Mouse (Mus musculus): ENCODE data around the gene Cdk5rap3. TPM values are rescaled to one million over a fixed set of nuclear protein-coding genes. Genes with fewer than 3 reads are reported as not detected.

Gene Cdk5rap3
- polyA plus RNA-seq, 1 experiment from 2014 or later, result 98.2 TPM

DNA sequence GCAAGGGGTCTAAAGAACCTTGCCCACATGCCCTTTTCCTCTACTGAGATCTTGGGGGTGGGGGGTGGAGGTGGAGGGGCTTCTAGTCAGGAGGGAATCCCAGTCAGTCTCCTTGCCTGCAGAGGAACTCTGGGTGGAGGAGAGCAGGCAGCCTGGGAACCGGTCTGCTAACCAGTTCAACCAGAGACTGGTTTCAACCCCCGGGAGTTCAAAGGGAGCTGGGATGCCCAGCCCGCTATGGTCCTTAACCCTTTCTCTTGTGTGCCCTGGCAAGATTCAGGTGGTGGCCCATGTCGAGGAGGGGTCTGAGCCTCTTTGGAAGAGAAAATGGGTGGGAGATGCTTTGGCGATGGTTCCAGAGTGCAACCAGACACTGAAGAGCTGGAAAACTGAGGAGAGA lies 12.4 kb upstream of the Cdk5rap3 start:
- Histone ChIP-seq H3K4me2 (replicated peaks; ENCODE audit: low read depth, low read length) (no peak overlapping the region), H3K9me3 (ENCODE audit: control insufficient read depth, low read length) (no peaks in the 10 kb centered on the region), H3K4me3 (ENCODE audit: low read depth, low read length) (no peak overlapping the region), H3K36me3 (ENCODE audit: control insufficient read depth, insufficient read depth, low read length) (no peaks in the 10 kb centered on the region), H3K9ac (ENCODE audit: low read depth, low read length) (no peak overlapping the region), H3K27me3 (ENCODE audit: control insufficient read depth, insufficient read depth, low read length) (peaks cover 9% of the 10 kb centered on the region; the same call in 1 of the 2 replicates), H3K27ac (ENCODE audit: low read depth, low read length) (no peak overlapping the region), H3K4me1 (replicated peaks; ENCODE audit: control insufficient read depth, insufficient read depth, low read length) (no peaks in the 10 kb centered on the region)
- WGBS, result 6% methylated on average over 5 of the region's 5 CpGs
- ATAC-seq (ENCODE audit: low FRiP score) (no peak), DNase-seq (ENCODE audit: low spot score) (peak; percentile 6)

DNA sequence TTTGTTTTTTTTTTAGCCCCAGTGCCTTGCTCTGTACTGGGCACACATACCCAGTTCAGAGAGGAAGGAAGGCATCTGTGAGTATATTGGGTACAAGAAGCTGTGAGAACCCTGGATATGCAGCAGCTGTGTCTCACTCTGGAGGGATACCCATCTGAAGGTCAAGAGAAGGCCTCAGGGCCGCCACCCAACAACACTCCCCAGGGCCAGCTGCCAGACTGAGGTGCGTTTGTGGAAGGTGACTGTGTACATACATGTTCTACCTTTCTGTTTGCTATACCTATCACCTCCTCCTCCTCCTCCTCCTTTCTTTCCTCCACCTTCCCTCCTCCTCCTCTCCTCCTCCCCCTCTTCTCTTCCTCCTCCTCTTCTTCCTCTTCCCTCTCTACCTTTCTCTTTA lies 11.8 kb upstream of the Cdk5rap3 start, which contains the start of gene Prr15l:
Gene Prr15l (plus strand): TSS at position 17 of the 400 bp plus-strand sequence.
- Histone ChIP-seq H3K4me1 (replicated peaks; ENCODE audit: control insufficient read depth, insufficient read depth, low read length) (no peaks in the 10 kb centered on the region), H3K36me3 (ENCODE audit: control insufficient read depth, insufficient read depth, low read length) (no peaks in the 10 kb centered on the region), H3K27ac (ENCODE audit: low read depth, low read length) (no peak within 1 kb of the TSS), H3K4me2 (replicated peaks; ENCODE audit: low read depth, low read length) (no peak within 1 kb of the TSS), H3K4me3 (ENCODE audit: low read depth, low read length) (no peak within 1 kb of the TSS), H3K9me3 (ENCODE audit: control insufficient read depth, low read length) (no peaks in the 10 kb centered on the region), H3K27me3 (ENCODE audit: control insufficient read depth, insufficient read depth, low read length) (peaks cover 9% of the 10 kb centered on the region; the same call in 1 of the 2 replicates), H3K9ac (ENCODE audit: low read depth, low read length) (no peak within 1 kb of the TSS)
- WGBS, result 73% methylated on average over 2 of the region's 2 CpGs
- DNase-seq (ENCODE audit: low spot score), result no peak
- no peak for ATAC-seq (ENCODE audit: low FRiP score)

DNA sequence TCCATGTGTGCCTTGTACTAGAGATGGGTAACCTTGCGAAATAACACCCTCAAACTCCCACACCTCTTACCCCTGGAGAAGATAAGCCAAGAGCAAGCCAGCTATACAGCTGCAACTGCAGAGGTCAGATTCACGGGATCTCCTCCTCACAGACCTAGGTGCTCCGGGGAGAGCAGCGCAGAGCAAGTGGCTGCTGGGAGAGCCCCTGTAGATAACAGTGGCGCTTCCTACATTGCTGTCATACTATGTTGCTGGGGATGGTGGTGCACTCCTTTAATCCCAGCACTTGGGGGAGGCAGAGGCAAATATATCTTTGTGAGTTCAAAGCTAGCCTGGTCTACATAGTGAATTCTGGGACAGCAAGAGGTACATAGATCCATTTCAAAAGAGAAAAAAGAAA lies 10.3 kb upstream of the Cdk5rap3 start:
- H3K36me3 ChIP-seq (ENCODE audit: control insufficient read depth, insufficient read depth, low read length), result no peaks in the 10 kb centered on the region
- peaks cover 9% of the 10 kb centered on the region; the same call in 1 of the 2 replicates for H3K27me3 ChIP-seq (ENCODE audit: control insufficient read depth, insufficient read depth, low read length)
- H3K4me2 ChIP-seq (replicated peaks; ENCODE audit: low read depth, low read length), result no peak overlapping the region
- no peak overlapping the region for H3K9ac ChIP-seq (ENCODE audit: low read depth, low read length)
- DNase-seq (ENCODE audit: low spot score), result no peak
- no peaks in the 10 kb centered on the region for H3K4me1 ChIP-seq (replicated peaks; ENCODE audit: control insufficient read depth, insufficient read depth, low read length)
- 82% methylated on average over 5 of the region's 5 CpGs for WGBS
- ATAC-seq (ENCODE audit: low FRiP score), result no peak
- H3K4me3 ChIP-seq (ENCODE audit: low read depth, low read length), result no peak overlapping the region
- H3K27ac ChIP-seq (ENCODE audit: low read depth, low read length), result no peak overlapping the region
- no peaks in the 10 kb centered on the region for H3K9me3 ChIP-seq (ENCODE audit: control insufficient read depth, low read length)

DNA sequence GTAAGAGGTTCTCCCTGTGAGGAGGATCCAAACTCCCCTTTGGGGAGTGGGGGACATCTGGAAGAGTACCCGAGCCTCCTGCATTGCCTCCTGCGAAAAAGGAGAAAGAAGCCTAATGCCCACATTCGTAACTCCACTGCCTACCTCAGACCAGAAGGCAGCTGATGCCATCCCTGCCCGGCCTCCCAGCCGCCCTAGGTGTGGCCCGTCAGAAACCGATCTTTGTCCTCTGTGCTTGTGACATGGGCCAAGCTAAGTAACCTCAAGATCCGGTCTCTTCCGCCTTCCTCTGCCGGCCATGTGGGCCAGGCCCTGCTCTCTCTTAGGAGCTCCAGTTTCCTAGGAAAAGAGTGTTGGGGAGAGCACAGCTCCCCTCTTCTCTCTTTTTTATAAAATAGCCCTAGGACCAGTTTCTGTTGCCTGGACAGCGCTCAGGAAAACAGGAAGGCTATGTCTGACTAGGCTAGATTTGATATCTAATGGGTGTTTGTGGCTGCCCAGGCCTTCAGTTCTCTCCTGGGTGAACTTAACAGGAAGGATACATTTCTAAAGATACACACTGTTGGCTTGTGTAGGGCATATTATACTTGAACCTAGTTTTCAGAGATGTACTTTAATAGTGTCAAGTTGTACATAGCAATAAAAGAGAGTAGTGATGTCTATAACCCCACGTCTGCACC lies 9.3 kb upstream of the Cdk5rap3 start:
- Histone ChIP-seq H3K4me3 (ENCODE audit: low read depth, low read length) (no peak overlapping the region), H3K4me1 (replicated peaks; ENCODE audit: control insufficient read depth, insufficient read depth, low read length) (no peaks in the 10 kb centered on the region), H3K36me3 (ENCODE audit: control insufficient read depth, insufficient read depth, low read length) (no peaks in the 10 kb centered on the region), H3K9ac (ENCODE audit: low read depth, low read length) (no peak overlapping the region), H3K9me3 (ENCODE audit: control insufficient read depth, low read length) (no peaks in the 10 kb centered on the region), H3K27me3 (ENCODE audit: control insufficient read depth, insufficient read depth, low read length) (peaks cover 9% of the 10 kb centered on the region; the same call in 1 of the 2 replicates), H3K4me2 (replicated peaks; ENCODE audit: low read depth, low read length) (no peak overlapping the region), H3K27ac (ENCODE audit: low read depth, low read length) (no peak overlapping the region)
- DNase-seq (ENCODE audit: low spot score), result no peak
- ATAC-seq (ENCODE audit: low FRiP score), result no peak
- WGBS, result 87% methylated on average over 12 of the region's 12 CpGs

DNA sequence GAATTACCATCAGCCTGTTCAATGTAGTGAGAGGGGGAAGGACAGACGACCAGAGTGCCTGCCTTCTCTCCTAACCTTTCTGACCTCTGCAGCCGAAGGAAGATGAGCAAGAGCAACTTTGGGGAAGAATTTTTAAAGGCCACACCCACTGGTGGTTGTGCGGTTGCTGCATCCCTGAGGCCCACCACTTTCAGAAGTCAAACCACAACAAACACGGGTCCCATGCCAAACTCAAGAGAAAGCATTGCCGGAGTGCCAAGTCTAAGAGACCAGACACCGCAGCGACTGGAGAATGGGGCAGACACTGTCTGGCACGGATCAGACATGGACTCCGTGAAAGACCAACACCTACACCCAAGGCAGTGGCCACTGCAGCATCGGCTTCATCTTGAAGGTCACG lies 8.6 kb upstream of the Cdk5rap3 start:
- Histone ChIP-seq H3K27me3 (ENCODE audit: control insufficient read depth, insufficient read depth, low read length) (peaks cover 9% of the 10 kb centered on the region; the same call in 1 of the 2 replicates), H3K27ac (ENCODE audit: low read depth, low read length) (no peak overlapping the region), H3K4me1 (replicated peaks; ENCODE audit: control insufficient read depth, insufficient read depth, low read length) (no peaks in the 10 kb centered on the region), H3K4me3 (ENCODE audit: low read depth, low read length) (no peak overlapping the region), H3K9me3 (ENCODE audit: control insufficient read depth, low read length) (no peaks in the 10 kb centered on the region), H3K4me2 (replicated peaks; ENCODE audit: low read depth, low read length) (no peak overlapping the region), H3K9ac (ENCODE audit: low read depth, low read length) (no peak overlapping the region), H3K36me3 (ENCODE audit: control insufficient read depth, insufficient read depth, low read length) (no peaks in the 10 kb centered on the region)
- DNase-seq (ENCODE audit: low spot score) (no peak), ATAC-seq (ENCODE audit: low FRiP score) (no peak)
- 83% methylated on average over 11 of the region's 11 CpGs for WGBS

DNA sequence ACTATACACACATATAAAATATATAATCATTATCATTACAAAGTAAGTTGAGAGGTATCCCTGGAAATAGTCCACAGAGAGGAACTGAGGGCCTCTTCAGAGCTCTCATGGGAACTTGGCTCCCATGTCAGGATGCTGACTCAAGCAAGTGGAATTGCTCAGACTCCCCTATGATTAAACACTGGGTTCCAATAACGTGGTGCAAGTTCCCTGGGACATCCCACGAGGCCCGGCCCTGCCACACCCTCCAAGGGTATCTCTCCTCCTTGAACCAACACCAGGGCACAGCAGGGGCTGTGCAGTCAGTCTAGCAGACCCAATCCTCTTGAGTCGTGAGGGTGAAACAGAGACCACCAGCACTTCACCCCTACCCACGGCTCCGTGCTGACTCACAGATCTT lies 2.7 kb upstream of the Cdk5rap3 start:
- no peak overlapping the region for H3K4me2 ChIP-seq (replicated peaks; ENCODE audit: low read depth, low read length)
- H3K27me3 ChIP-seq (ENCODE audit: control insufficient read depth, insufficient read depth, low read length), result no peaks in the 10 kb centered on the region
- no peaks in the 10 kb centered on the region for H3K9me3 ChIP-seq (ENCODE audit: control insufficient read depth, low read length)
- 59% methylated on average over 6 of the region's 6 CpGs for WGBS
- ATAC-seq (ENCODE audit: low FRiP score) (no peak), DNase-seq (ENCODE audit: low spot score) (no peak)
- H3K4me1 ChIP-seq (replicated peaks; ENCODE audit: control insufficient read depth, insufficient read depth, low read length), result peaks cover 5% of the 10 kb centered on the region; the same call in 1 of the 2 replicates
- no peak overlapping the region for H3K9ac ChIP-seq (ENCODE audit: low read depth, low read length)
- H3K4me3 ChIP-seq (ENCODE audit: low read depth, low read length), result no peak overlapping the region
- no peak overlapping the region for H3K27ac ChIP-seq (ENCODE audit: low read depth, low read length)
- H3K36me3 ChIP-seq (ENCODE audit: control insufficient read depth, insufficient read depth, low read length), result no peaks in the 10 kb centered on the region

DNA sequence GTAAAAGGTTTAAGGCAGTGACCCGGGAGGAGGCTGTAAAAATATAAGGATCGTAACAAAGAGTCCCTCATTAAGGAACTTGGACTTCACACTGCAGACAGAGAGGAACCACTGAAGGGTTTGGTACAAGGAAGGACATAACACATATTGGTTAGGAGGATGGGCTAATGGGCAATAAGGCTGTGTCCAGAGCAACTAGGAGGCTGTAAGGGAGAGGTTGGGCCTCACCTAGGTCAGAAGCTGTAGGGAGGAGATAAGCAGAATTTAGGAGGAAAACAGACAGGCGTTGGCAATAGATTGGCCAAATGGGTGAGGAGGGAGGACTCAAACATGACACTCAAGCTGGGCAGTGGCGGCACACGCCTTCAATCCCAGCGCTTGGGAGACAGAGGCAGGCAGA lies 1.1 kb upstream of the Cdk5rap3 start:
- WGBS, result 90% methylated on average over 6 of the region's 6 CpGs
- Histone ChIP-seq H3K4me3 (ENCODE audit: low read depth, low read length) (no peak overlapping the region), H3K4me2 (replicated peaks; ENCODE audit: low read depth, low read length) (no peak overlapping the region), H3K27me3 (ENCODE audit: control insufficient read depth, insufficient read depth, low read length) (no peaks in the 10 kb centered on the region), H3K9ac (ENCODE audit: low read depth, low read length) (no peak overlapping the region), H3K9me3 (ENCODE audit: control insufficient read depth, low read length) (no peaks in the 10 kb centered on the region), H3K36me3 (ENCODE audit: control insufficient read depth, insufficient read depth, low read length) (no peaks in the 10 kb centered on the region), H3K27ac (ENCODE audit: low read depth, low read length) (no peak overlapping the region), H3K4me1 (replicated peaks; ENCODE audit: control insufficient read depth, insufficient read depth, low read length) (peaks cover 5% of the 10 kb centered on the region; the same call in 1 of the 2 replicates)
- no peak for DNase-seq (ENCODE audit: low spot score)
- ATAC-seq (ENCODE audit: low FRiP score), result no peak

DNA sequence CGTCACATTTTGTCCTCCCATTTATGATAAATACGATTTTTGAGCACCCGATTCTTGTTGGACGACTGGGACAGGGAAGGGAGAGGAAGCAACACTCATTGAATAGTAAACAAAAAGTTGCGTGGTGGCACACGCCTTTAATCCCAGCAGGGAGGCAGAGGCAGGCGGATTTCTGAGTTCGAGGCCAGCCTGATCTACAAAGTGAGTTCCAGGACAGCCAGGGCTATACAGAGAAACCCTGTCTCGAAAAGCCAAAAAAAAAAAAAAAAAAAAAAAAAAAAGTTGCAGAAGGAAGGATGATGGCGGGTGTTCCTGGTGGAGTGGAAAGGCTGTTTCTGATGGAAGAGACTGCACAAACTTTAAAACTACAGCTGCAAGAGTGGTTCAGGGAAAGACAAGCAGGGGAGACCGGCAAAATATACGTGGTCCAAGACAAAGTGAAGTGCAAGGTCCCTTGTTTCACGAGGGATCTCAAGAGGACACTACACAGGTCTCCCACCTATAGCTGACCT lies 645 bp upstream of the Cdk5rap3 start:
- Histone ChIP-seq H3K4me2 (replicated peaks; ENCODE audit: low read depth, low read length) (peak overlapping the region; percentile 31; the same call in 1 of the 2 replicates), H3K4me3 (ENCODE audit: low read depth, low read length) (no peak overlapping the region), H3K27ac (ENCODE audit: low read depth, low read length) (no peak overlapping the region), H3K27me3 (ENCODE audit: control insufficient read depth, insufficient read depth, low read length) (no peaks in the 10 kb centered on the region), H3K9ac (ENCODE audit: low read depth, low read length) (peak overlapping the region; percentile 24; the same call in 1 of the 2 replicates), H3K4me1 (replicated peaks; ENCODE audit: control insufficient read depth, insufficient read depth, low read length) (peaks cover 5% of the 10 kb centered on the region; the same call in 1 of the 2 replicates), H3K36me3 (ENCODE audit: control insufficient read depth, insufficient read depth, low read length) (no peaks in the 10 kb centered on the region), H3K9me3 (ENCODE audit: control insufficient read depth, low read length) (no peaks in the 10 kb centered on the region)
- ATAC-seq (ENCODE audit: low FRiP score), result peak; percentile 12; the same call in 1 of the 2 replicates
- 35% methylated on average over 13 of the region's 13 CpGs for WGBS
- DNase-seq (ENCODE audit: low spot score), result no peak

DNA sequence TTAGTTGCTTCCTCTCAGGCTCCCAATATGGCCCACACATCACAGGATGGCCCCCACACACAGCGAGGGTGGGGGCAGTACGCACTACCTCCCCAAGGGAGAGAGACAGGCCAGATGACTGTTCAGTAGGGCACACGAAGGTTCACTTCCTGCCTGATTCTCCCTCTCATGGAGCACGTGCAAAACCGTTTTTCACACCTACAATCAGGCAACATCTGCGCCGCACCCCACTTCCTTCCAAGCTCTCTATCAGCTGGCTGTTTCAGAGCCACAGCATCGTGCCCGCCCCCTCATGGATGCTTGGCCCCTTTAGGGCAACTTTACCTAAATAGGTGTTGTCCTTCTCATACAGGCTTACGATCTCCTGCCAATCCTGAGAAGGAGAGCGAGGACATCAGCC lies 3.6 kb downstream of the Cdk5rap3 start:
- no peak overlapping the region for H3K4me2 ChIP-seq (replicated peaks; ENCODE audit: low read depth, low read length)
- H3K4me3 ChIP-seq (ENCODE audit: low read depth, low read length), result no peak overlapping the region
- no peak overlapping the region for H3K27ac ChIP-seq (ENCODE audit: low read depth, low read length)
- no peaks in the 10 kb centered on the region for H3K9me3 ChIP-seq (ENCODE audit: control insufficient read depth, low read length)
- H3K36me3 ChIP-seq (ENCODE audit: control insufficient read depth, insufficient read depth, low read length), result 0 out of 2 replicates have a peak, but pooled peaks cover 3% of the 10 kb centered on the region
- no peak overlapping the region for H3K9ac ChIP-seq (ENCODE audit: low read depth, low read length)
- peaks cover 14% of the 10 kb centered on the region for H3K4me1 ChIP-seq (replicated peaks; ENCODE audit: control insufficient read depth, insufficient read depth, low read length)
- DNase-seq (ENCODE audit: low spot score) (no peak), ATAC-seq (ENCODE audit: low FRiP score) (no peak)
- H3K27me3 ChIP-seq (ENCODE audit: control insufficient read depth, insufficient read depth, low read length), result no peaks in the 10 kb centered on the region
- WGBS, result 91% methylated on average over 11 of the region's 11 CpGs
